In genomic region chr9:61449363-61449904, GRCm38 (mm10) we compare ENCODE assay signal across 22 mouse cellular contexts.
DNase-seq lines count a peak whose midpoint lies in the region; ATAC-seq and TF ChIP-seq lines count a peak whose summit lies in the region.
"Had no signal": no experiment of that assay in that cellular context is flagged by ENCODE, and none has a peak within 500 bp of the region (broad histone marks: within the 10 kb centered on the region; RNA-seq: fewer than 3 reads in every experiment).

No protein-coding gene starts in this region.

- no peak for TF ChIP-seq POLR2A in CH12.LX (IDR thresholded peaks at IDR 0.05; ENCODE audit: low read depth, low read length)

- H3K4me1 ChIP-seq in CH12.LX (ENCODE audit: control insufficient read depth in 1 of 2, insufficient read depth in 2 of 2): peaks cover 26 to 76% of the 10 kb centered on the region in 2 experiments
- H3K4me1 ChIP-seq in intestine, postnatal 0 days (replicated peaks; ENCODE audit: control insufficient read depth, insufficient read depth, low read length): no peaks in the 10 kb centered on the region
- peaks cover 33% of the 10 kb centered on the region for H3K4me1 ChIP-seq in embryonic facial prominence, embryonic 10.5 days

- in situ Hi-C loops in CH12.LX (cut with MboI; ENCODE audit: low pct_ligation_motif_present, low pct_unique_long_range_greater_than_20kb, low sequenced_read_pairs): no loop called here

- TF ChIP-seq CTCF in CH12.LX (conservative IDR thresholded peaks at IDR 0.05 in 1 of 2, IDR thresholded peaks at IDR 0.05 in 1 of 2; ENCODE audit: low read depth in 2 of 2, low read length in 2 of 2): no peak
- TF ChIP-seq CTCF in intestine, postnatal 0 days (IDR thresholded peaks at IDR 0.05; ENCODE audit: low read depth): no peak

- H3K36me3 ChIP-seq in CH12.LX (replicated peaks in 1 of 2; ENCODE audit: control insufficient read depth in 1 of 2, insufficient read depth in 1 of 2, low read length in 1 of 2): no peaks in the 10 kb centered on the region
- no peaks in the 10 kb centered on the region for H3K36me3 ChIP-seq in intestine, postnatal 0 days (ENCODE audit: control insufficient read depth, insufficient read depth)
- no peaks in the 10 kb centered on the region for H3K36me3 ChIP-seq in embryonic facial prominence, embryonic 10.5 days (replicated peaks)
- H3K36me3 ChIP-seq: embryonic facial prominence, embryonic 12.5 days; forebrain, embryonic 15.5 days; heart, embryonic 12.5 days; midbrain, embryonic 10.5 days had no signal

- no peak; the same call in 1 of the 2 replicates for TF ChIP-seq RAD21 in CH12.LX (IDR thresholded peaks at IDR 0.05; ENCODE audit: low read depth, low read length)

- dilution Hi-C loops in CH12.LX (cut with MboI; ENCODE audit: extremely low pct_ligation_motif_present, extremely low pct_unique_long_range_greater_than_20kb, low sequenced_read_pairs): no loop called here

- DNase-seq in heart, adult 11 months: peak; percentile 89
- DNase-seq in heart, adult 18-20 months: no peak
- peak; percentile 83 for DNase-seq in CH12.LX (ENCODE audit: extremely low read depth)
- peak; percentile 89 to 91 for DNase-seq in spleen, postnatal 36 days (ENCODE audit: low spot score in 2 of 2)
- DNase-seq in ovary, postnatal 10 days (ENCODE audit: low spot score): no peak
- no peak for DNase-seq in embryonic facial prominence, embryonic 10.5 days (ENCODE audit: low spot score)
- DNase-seq: cerebellum, adult 2 months; cerebellum, postnatal 36 days; heart, postnatal 14 days; kidney, postnatal 14 days; left cerebral cortex, postnatal 4 days; liver; lung, postnatal 14 days had no signal

- no peaks in the 10 kb centered on the region for H3K79me2 ChIP-seq in CH12.LX (replicated peaks; ENCODE audit: control insufficient read depth, extremely low read depth, insufficient read depth, poor library complexity, severe bottlenecking)

- H3K9ac ChIP-seq in CH12.LX (ENCODE audit: insufficient read depth, low read depth): no peak overlapping the region
- H3K9ac ChIP-seq in intestine, postnatal 0 days (ENCODE audit: low read depth, low read length): no peak overlapping the region
- H3K9ac ChIP-seq: embryonic facial prominence, embryonic 12.5 days; forebrain, embryonic 15.5 days; heart, embryonic 12.5 days; hindbrain, embryonic 14.5 days had no signal

- 0 out of 2 replicates have a peak, but pooled peaks have one; percentile 14 for ATAC-seq in megakaryocyte progenitor cell, adult 5-6 weeks (replicated peaks; ENCODE audit: poor library complexity)
- no peak for ATAC-seq in intestine, postnatal 0 days
- ATAC-seq: forebrain, embryonic 15.5 days; intestine, embryonic 16.5 days had no signal

- H3K27ac ChIP-seq in CH12.LX (ENCODE audit: insufficient read depth, low read depth): no peak overlapping the region
- H3K27ac ChIP-seq in intestine, postnatal 0 days (ENCODE audit: low read depth, low read length): no peak overlapping the region
- no peak overlapping the region for H3K27ac ChIP-seq in embryonic facial prominence, embryonic 10.5 days (replicated peaks)
- H3K27ac ChIP-seq: embryonic facial prominence, embryonic 12.5 days; forebrain, embryonic 15.5 days; hindbrain, embryonic 14.5 days had no signal

- 60% methylated on average over 5 of the region's 5 CpGs for WGBS in intestine, postnatal 0 days
- 69% methylated on average over 5 of the region's 5 CpGs for WGBS in embryonic facial prominence, embryonic 10.5 days

- no peaks in the 10 kb centered on the region for H3K27me3 ChIP-seq in CH12.LX (replicated peaks)
- 0 out of 2 replicates have a peak, but pooled peaks cover 3% of the 10 kb centered on the region for H3K27me3 ChIP-seq in intestine, postnatal 0 days (replicated peaks; ENCODE audit: control insufficient read depth, insufficient read depth, low read length)
- H3K27me3 ChIP-seq in embryonic facial prominence, embryonic 10.5 days (replicated peaks; ENCODE audit: low read depth, poor library complexity, severe bottlenecking): peaks cover 39% of the 10 kb centered on the region

- peak; percentile 90 for TF ChIP-seq EP300 in CH12.LX (IDR thresholded peaks at IDR 0.05; ENCODE audit: low read length)

- H3K4me3 ChIP-seq in CH12.LX (replicated peaks in 1 of 3; ENCODE audit: low read depth in 2 of 3, low read length in 2 of 3, poor library complexity in 1 of 3): no peak overlapping the region
- H3K4me3 ChIP-seq in intestine, postnatal 0 days (ENCODE audit: low read depth, low read length): no peak overlapping the region
- no peak overlapping the region for H3K4me3 ChIP-seq in embryonic facial prominence, embryonic 10.5 days
- H3K4me3 ChIP-seq: embryonic facial prominence, embryonic 12.5 days; erythroblast, embryonic 14.5 days; forebrain, embryonic 15.5 days; heart, embryonic 12.5 days; midbrain, embryonic 10.5 days had no signal

- H3K4me2 ChIP-seq in CH12.LX (ENCODE audit: insufficient read depth, low read depth, poor library complexity, severe bottlenecking): no peak overlapping the region
- H3K4me2 ChIP-seq in intestine, postnatal 0 days (replicated peaks; ENCODE audit: low read depth): no peak overlapping the region
- H3K4me2 ChIP-seq: embryonic facial prominence, embryonic 12.5 days; forebrain, embryonic 15.5 days; heart, embryonic 12.5 days; hindbrain, embryonic 14.5 days had no signal

- no peaks in the 10 kb centered on the region for H3K9me3 ChIP-seq in CH12.LX (replicated peaks; ENCODE audit: low read length)
- H3K9me3 ChIP-seq in intestine, postnatal 0 days (ENCODE audit: control insufficient read depth): no peaks in the 10 kb centered on the region
- H3K9me3 ChIP-seq in embryonic facial prominence, embryonic 10.5 days: no peaks in the 10 kb centered on the region
- H3K9me3 ChIP-seq: embryonic facial prominence, embryonic 12.5 days; forebrain, embryonic 15.5 days; heart, embryonic 12.5 days; midbrain, embryonic 10.5 days had no signal

TF ChIP-seq in CH12.LX, 34 proteins besides CTCF, POLR2A, EP300 and RAD21:
- peak; percentile 68; the same call in 1 of the 2 replicates for TF ChIP-seq RCOR1 (conservative IDR thresholded peaks at IDR 0.05; ENCODE audit: low read depth, low read length)
- TF ChIP-seq ZMIZ1 (IDR thresholded peaks at IDR 0.05; ENCODE audit: low read depth, low read length): 0 out of 2 replicates have a peak, but pooled peaks have one; percentile 33
- TF ChIP-seq TCF12 (IDR thresholded peaks at IDR 0.05; ENCODE audit: low read depth, low read length): peak; percentile 75
- 0 out of 2 replicates have a peak, but pooled peaks have one; percentile 22 for TF ChIP-seq CHD2 (IDR thresholded peaks at IDR 0.05; ENCODE audit: low read length)
- TF ChIP-seq ETS1 (conservative IDR thresholded peaks at IDR 0.05; ENCODE audit: low read depth, low read length): peak; percentile 68
- peak; percentile 26 for TF ChIP-seq SMC3 (IDR thresholded peaks at IDR 0.05; ENCODE audit: low read depth, low read length)
- peak; percentile 30; the same call in 1 of the 2 replicates for TF ChIP-seq ELF1 (IDR thresholded peaks at IDR 0.05; ENCODE audit: low read depth, low read length)
- TF ChIP-seq BHLHE40 (IDR thresholded peaks at IDR 0.05; ENCODE audit: low read depth, low read length): peak; percentile 64
- TF ChIP-seq ZNF384 (IDR thresholded peaks at IDR 0.05; ENCODE audit: low read depth, low read length): no peak
- TF ChIP-seq USF1 (IDR thresholded peaks at IDR 0.05; ENCODE audit: low read depth, low read length): no peak
- TF ChIP-seq UBTF (IDR thresholded peaks at IDR 0.05; ENCODE audit: low read depth, low read length): no peak
- peak; percentile 54; the same call in 1 of the 2 replicates for TF ChIP-seq MEF2A (IDR thresholded peaks at IDR 0.05; ENCODE audit: borderline replicate concordance, low read depth, low read length)
- peak; percentile 90 for TF ChIP-seq IRF4 (IDR thresholded peaks at IDR 0.05; ENCODE audit: low read depth, low read length)
- no peak for TF ChIP-seq CHD1 (IDR thresholded peaks at IDR 0.05; ENCODE audit: low read depth, low read length)
- peak; percentile 43; the same call in 1 of the 2 replicates for TF ChIP-seq MAZ (IDR thresholded peaks at IDR 0.05; ENCODE audit: low read depth, low read length)
- TF ChIP-seq MAX (IDR thresholded peaks at IDR 0.05; ENCODE audit: low read length): 0 out of 2 replicates have a peak, but pooled peaks have one; percentile 3
- TF ChIP-seq JUN (IDR thresholded peaks at IDR 0.05; ENCODE audit: insufficient read depth, low read depth, low read length): no peak

Comparison
In these comparisons a context has a peak if more than half of its experiments do, and no peak if none do; other contexts are left out.
1. DNase-seq: peak in heart, adult 11 months (single experiment), CH12.LX (single experiment) and spleen, postnatal 36 days (2 of 2); none in heart, adult 18-20 months (0 of 2), ovary, postnatal 10 days (single experiment) and embryonic facial prominence, embryonic 10.5 days (single experiment).